Mouse (Mus musculus): Measurements from ENCODE around the gene Rimkla. TPM values are rescaled to one million over a fixed set of nuclear protein-coding genes. Genes with fewer than 3 reads are reported as not detected.

Gene Rimkla
- total and polyA plus RNA-seq, 2 experiments from 2014 or later = 23.1 to 39.8 TPM

- no peaks in the 10 kb centered on the region for H3K36me3 ChIP-seq (ENCODE audit: insufficient read depth, low read length)
- H3K27me3 ChIP-seq (ENCODE audit: insufficient read depth, low read length) = no peaks in the 10 kb centered on the region
- H3K4me2 ChIP-seq (ENCODE audit: low read depth, low read length) = no peak overlapping the region
- no peak overlapping the region for H3K4me3 ChIP-seq (ENCODE audit: low read length)
- no peaks in the 10 kb centered on the region for H3K4me1 ChIP-seq (ENCODE audit: insufficient read depth, low read length)
- H3K9me3 ChIP-seq (ENCODE audit: low read length) = no peaks in the 10 kb centered on the region
- no peak for DNase-seq (ENCODE audit: low spot score)
- 64% methylated on average over 2 of the region's 2 CpGs for WGBS
- no peak overlapping the region for H3K27ac ChIP-seq
- no peak overlapping the region for H3K9ac ChIP-seq (replicated peaks; ENCODE audit: low read length)
- no peak for ATAC-seq
- TF ChIP-seq CTCF (IDR thresholded peaks at IDR 0.05; ENCODE audit: low read depth) = peak; percentile 19
Measured at GRCm38 (mm10) chr4:119511591-119511990, 19.2 kb upstream of the Rimkla start.

DNA sequence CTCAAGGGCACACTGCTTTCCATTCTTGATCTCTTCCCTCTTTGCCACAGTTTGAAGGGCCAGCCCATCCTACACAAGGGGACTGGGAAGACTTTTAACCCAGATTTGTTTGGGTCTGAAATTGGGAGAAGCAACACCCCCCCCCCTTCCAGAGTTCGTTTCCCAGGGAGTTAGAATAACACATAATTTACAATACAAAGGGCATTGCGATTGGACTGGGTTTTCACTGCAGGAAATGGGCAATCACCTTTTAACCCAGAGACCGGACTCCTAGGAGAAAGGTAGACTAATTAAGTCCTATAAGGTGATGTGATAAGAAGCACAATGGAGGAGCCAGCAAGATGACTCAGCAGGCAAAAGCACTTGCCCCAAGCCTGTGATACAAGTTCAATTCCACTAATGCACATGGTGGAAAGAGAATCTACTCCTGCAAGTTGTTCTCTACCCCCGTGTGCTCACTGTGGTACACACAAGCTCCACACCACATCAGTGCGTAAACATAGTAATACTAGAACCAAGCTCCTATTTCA lies 6.0 kb upstream of the Rimkla start:
- Histone ChIP-seq H3K9ac (replicated peaks; ENCODE audit: low read length) (no peak overlapping the region), H3K4me2 (ENCODE audit: low read depth, low read length) (no peak overlapping the region), H3K27ac (no peak overlapping the region), H3K27me3 (ENCODE audit: insufficient read depth, low read length) (no peaks in the 10 kb centered on the region), H3K4me3 (ENCODE audit: low read length) (no peak overlapping the region), H3K4me1 (ENCODE audit: insufficient read depth, low read length) (no peaks in the 10 kb centered on the region), H3K9me3 (ENCODE audit: low read length) (no peaks in the 10 kb centered on the region), H3K36me3 (ENCODE audit: insufficient read depth, low read length) (no peaks in the 10 kb centered on the region)
- DNase-seq (ENCODE audit: low spot score) = no peak
- no peak for TF ChIP-seq CTCF (IDR thresholded peaks at IDR 0.05; ENCODE audit: low read depth)
- WGBS = 67% methylated on average over 5 of the region's 5 CpGs
- no peak for ATAC-seq

GRCm38 (mm10) chr4:119492933-119493327 lies 502 bp upstream of the Rimkla start:
- peak overlapping the region; percentile 70 for H3K9ac ChIP-seq (replicated peaks; ENCODE audit: low read length)
- peak; percentile 4; the same call in 1 of the 2 replicates for ATAC-seq
- TF ChIP-seq CTCF (IDR thresholded peaks at IDR 0.05; ENCODE audit: low read depth) = no peak
- peak overlapping the region; percentile 64 for H3K4me2 ChIP-seq (ENCODE audit: low read depth, low read length)
- no peaks in the 10 kb centered on the region for H3K27me3 ChIP-seq (ENCODE audit: insufficient read depth, low read length)
- no peaks in the 10 kb centered on the region for H3K4me1 ChIP-seq (ENCODE audit: insufficient read depth, low read length)
- no peak for DNase-seq (ENCODE audit: low spot score)
- WGBS = 34% methylated on average over 10 of the region's 10 CpGs
- no peaks in the 10 kb centered on the region for H3K9me3 ChIP-seq (ENCODE audit: low read length)
- no peaks in the 10 kb centered on the region for H3K36me3 ChIP-seq (ENCODE audit: insufficient read depth, low read length)
- peak overlapping the region; percentile 72 for H3K27ac ChIP-seq
- H3K4me3 ChIP-seq (ENCODE audit: low read length) = peak overlapping the region; percentile 64

GRCm38 (mm10) chr4:119490806-119491205 lies 1.6 kb downstream of the Rimkla start:
- no peak overlapping the region for H3K4me2 ChIP-seq (ENCODE audit: low read depth, low read length)

DNA sequence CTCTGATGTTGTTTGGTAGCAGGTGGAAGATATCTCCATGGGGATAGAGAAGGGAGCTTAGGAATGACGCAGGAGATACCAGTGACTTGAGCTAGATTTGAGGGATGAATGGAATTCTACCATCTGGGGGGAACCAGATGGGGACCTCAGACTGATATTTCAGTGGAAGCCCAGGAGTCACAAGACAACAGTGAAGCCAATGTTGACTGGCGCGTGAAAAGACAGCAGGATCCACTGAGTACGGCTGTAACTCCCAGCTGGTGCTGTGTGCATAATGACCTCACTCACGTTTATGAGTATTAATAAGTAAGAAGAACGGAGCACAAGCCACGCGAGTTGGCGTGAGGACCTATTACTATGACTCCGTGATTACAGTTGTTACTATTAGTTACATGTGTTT lies 2.8 kb downstream of the Rimkla start:
- peak overlapping the region; percentile 11; the same call in 1 of the 2 replicates for H3K27ac ChIP-seq
- 50% methylated on average over 10 of the region's 10 CpGs for WGBS
- H3K4me3 ChIP-seq (ENCODE audit: low read length) = no peak overlapping the region
- H3K4me2 ChIP-seq (ENCODE audit: low read depth, low read length) = 0 out of 2 replicates have a peak overlapping the region, but pooled peaks have one; percentile 10
- no peaks in the 10 kb centered on the region for H3K4me1 ChIP-seq (ENCODE audit: insufficient read depth, low read length)
- DNase-seq (ENCODE audit: low spot score) = peak; percentile 59
- TF ChIP-seq CTCF (IDR thresholded peaks at IDR 0.05; ENCODE audit: low read depth) = no peak
- peak; percentile 57 for ATAC-seq
- no peaks in the 10 kb centered on the region for H3K9me3 ChIP-seq (ENCODE audit: low read length)
- H3K36me3 ChIP-seq (ENCODE audit: insufficient read depth, low read length) = no peaks in the 10 kb centered on the region
- no peak overlapping the region for H3K9ac ChIP-seq (replicated peaks; ENCODE audit: low read length)
- H3K27me3 ChIP-seq (ENCODE audit: insufficient read depth, low read length) = no peaks in the 10 kb centered on the region

More at GRCm38 (mm10) chr4:119490806-119491205, 1.6 kb downstream of the Rimkla start:
- WGBS = 71% methylated on average over 3 of the region's 3 CpGs
- Histone ChIP-seq H3K9me3 (ENCODE audit: low read length) (no peaks in the 10 kb centered on the region), H3K9ac (replicated peaks; ENCODE audit: low read length) (no peak overlapping the region), H3K4me3 (ENCODE audit: low read length) (no peak overlapping the region), H3K36me3 (ENCODE audit: insufficient read depth, low read length) (no peaks in the 10 kb centered on the region), H3K4me1 (ENCODE audit: insufficient read depth, low read length) (no peaks in the 10 kb centered on the region), H3K27ac (no peak overlapping the region), H3K27me3 (ENCODE audit: insufficient read depth, low read length) (no peaks in the 10 kb centered on the region)
- peak; percentile 73 for TF ChIP-seq CTCF (IDR thresholded peaks at IDR 0.05; ENCODE audit: low read depth)
- DNase-seq (ENCODE audit: low spot score) (peak; percentile 78), ATAC-seq (no peak)

DNA sequence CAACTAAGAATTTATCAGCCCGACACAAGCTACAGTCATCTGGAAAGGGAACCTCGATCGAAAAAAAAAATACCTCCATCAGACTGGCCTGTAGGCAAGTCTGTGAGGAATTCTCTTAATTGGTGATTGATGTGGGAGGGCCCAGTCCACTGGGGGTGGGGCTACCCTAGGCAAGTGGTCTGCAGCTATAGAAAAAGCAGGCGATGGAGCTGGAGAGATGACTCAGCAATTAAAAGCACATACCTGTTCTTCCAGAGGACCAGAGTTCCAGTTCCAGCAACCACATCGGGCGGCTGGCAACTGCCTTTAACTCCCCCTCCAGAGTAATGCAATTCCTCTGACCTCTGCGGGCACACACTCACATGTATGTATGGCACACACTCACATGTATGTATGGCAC lies 7.5 kb downstream of the Rimkla start:
- Histone ChIP-seq H3K9me3 (ENCODE audit: low read length) (no peaks in the 10 kb centered on the region), H3K4me1 (ENCODE audit: insufficient read depth, low read length) (no peaks in the 10 kb centered on the region), H3K36me3 (ENCODE audit: insufficient read depth, low read length) (no peaks in the 10 kb centered on the region), H3K4me3 (ENCODE audit: low read length) (no peak overlapping the region), H3K27me3 (ENCODE audit: insufficient read depth, low read length) (no peaks in the 10 kb centered on the region), H3K27ac (no peak overlapping the region), H3K4me2 (ENCODE audit: low read depth, low read length) (no peak overlapping the region), H3K9ac (replicated peaks; ENCODE audit: low read length) (no peak overlapping the region)
- no peak for TF ChIP-seq CTCF (IDR thresholded peaks at IDR 0.05; ENCODE audit: low read depth)
- ATAC-seq = no peak
- no peak for DNase-seq (ENCODE audit: low spot score)
- WGBS = 74% methylated on average over 7 of the region's 7 CpGs

GRCm38 (mm10) chr4:119483051-119483450 lies 9.4 kb downstream of the Rimkla start:
- DNase-seq (ENCODE audit: low spot score) (no peak), ATAC-seq (peak; percentile 10; the same call in 1 of the 2 replicates)
- Histone ChIP-seq H3K9me3 (ENCODE audit: low read length) (no peaks in the 10 kb centered on the region), H3K36me3 (ENCODE audit: insufficient read depth, low read length) (no peaks in the 10 kb centered on the region), H3K4me1 (ENCODE audit: insufficient read depth, low read length) (no peaks in the 10 kb centered on the region), H3K27me3 (ENCODE audit: insufficient read depth, low read length) (no peaks in the 10 kb centered on the region), H3K9ac (replicated peaks; ENCODE audit: low read length) (no peak overlapping the region), H3K27ac (no peak overlapping the region), H3K4me2 (ENCODE audit: low read depth, low read length) (no peak overlapping the region), H3K4me3 (ENCODE audit: low read length) (no peak overlapping the region)
- TF ChIP-seq CTCF (IDR thresholded peaks at IDR 0.05; ENCODE audit: low read depth) = peak; percentile 29
- WGBS = 63% methylated on average over 9 of the region's 9 CpGs

Data from hindbrain, postnatal 0 days (tissue).